Mouse (Mus musculus) cortical plate, adult 2 months (tissue): Measurements from ENCODE around the gene Rab17.

Source experiments
- CTCF ChIP-seq: fragments of 200-500 bp; IDR thresholded peaks from 2 replicates; pipeline ENCODE4 v1.5.1; 2011; ENCODE audit warnings: mild to moderate bottlenecking, control low read depth, low read length; ENCODE audit not compliant: insufficient read depth; ENCODE audit errors: extremely low read depth
- POLR2A ChIP-seq: fragments of 200-500 bp; IDR thresholded peaks from 2 replicates; pipeline ENCODE4 v1.6.1; 2011; ENCODE audit warnings: mild to moderate bottlenecking, low read length, control low read depth; ENCODE audit not compliant: insufficient read depth; ENCODE audit errors: extremely low read depth

GRCm38 (mm10) chr1:91017111-91017758, 47.8 kb upstream of the Rab17 start:
- TF ChIP-seq CTCF (no peak), POLR2A (no peak)
